Mouse (Mus musculus) brain, adult 2 months (tissue): ENCODE measurements around the gene Mlip.
"Not testable (repeated sequence)": the region's sequence is repeated elsewhere in the genome, so short reads cannot be mapped to it uniquely, and the experiment has no call there.

Source experiments
- DNase-seq: peaks from one replicate; pipeline ENCODE4 v3.0.0; 2011; ENCODE audit warnings: low read depth, low spot score

Gene Mlip

DNA sequence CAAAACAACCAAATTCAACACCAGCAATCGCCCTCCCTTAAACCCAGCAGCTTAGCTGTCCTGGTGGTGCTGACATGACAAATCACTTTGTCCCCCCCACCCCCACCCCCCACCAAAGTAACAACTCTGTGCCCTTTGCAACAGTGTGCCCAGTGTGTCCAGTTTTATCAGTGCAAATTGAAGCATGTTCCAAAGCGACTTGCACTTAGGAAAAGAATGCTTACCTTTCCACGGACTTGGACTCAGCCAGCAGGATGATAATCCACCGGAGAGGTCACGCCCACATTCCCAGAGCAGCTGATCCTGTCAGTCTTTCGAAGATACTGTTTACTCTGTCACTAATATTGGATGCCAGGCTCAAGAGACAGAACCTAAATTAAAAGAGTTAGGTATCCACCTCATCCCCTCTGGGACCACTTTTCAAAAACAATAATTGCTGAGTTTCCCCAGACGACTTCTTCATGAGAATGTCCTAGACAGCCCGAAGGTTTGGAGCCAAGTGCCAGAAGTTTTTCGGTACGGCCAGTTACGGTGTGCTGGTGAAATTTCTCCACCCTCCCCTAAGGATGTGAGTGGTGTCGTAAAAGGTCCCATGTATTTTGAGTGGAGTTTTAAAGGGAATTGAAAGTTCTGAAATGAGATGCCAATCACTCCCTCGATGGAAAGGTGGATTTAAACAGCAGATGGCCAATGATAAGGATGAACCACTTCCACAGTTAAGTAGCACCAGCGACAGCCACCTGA lies at the start of gene Mlip:
Gene Mlip, minus strand, starts transcription at position 538 of the 744 bp plus-strand sequence.
- DNase-seq: no peak

DNA sequence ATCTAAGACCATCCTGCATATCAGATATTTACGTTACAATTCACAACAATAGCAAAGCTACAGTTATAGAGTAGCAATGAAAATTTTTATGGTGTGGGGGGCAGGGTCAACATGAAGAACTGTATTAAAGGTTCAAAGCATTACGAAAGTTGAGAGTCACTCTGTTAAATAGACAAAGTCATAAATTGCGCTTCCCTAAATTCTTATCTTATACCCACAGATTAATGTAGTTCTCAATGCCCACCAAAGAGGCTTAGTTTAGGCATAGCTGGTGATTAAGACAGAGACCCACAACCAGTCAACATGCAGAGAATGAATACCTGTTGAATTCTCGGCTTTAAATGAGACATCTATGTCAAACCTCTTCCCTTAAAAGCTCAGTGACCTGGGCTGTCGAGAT lies 47.0 kb upstream of the Mlip start:
- DNase-seq: no peak

DNA sequence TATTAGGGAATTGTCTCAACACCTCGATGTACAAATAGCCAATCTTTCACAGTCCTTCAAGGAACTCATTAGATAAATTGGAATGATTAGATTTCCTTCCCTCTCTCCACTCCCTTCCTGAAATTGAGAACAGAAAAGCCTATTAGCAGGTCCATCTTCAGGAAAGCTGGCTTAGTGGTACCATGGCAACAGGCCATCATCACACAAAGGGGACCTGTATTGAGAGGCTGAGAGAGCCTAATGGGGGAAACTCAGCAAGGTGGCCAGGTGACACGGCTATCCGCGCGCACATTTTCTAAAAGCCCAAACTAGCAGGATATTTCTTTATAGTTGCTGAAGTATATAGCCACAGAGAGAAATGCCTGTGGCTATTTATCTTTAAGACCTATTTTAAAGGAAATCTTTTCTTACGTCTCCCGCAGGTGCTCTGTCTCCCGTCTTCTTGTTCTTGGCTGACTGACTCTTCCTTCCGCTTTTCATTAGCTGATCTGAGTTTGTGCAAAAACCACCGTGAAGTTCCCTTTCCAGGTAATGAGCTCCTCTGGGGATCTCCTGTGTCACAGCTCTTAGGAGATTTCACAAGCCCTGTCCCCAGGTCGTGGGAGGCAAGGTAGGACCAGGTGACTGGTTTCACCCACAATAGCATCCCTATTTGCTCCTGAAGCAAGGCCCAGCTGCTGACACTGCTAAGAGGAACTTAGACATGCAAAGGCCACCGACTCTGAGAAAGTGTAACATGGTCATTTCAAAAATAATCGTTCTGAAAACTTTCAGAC lies 46.3 kb upstream of the Mlip start:
- DNase-seq: no peak

DNA sequence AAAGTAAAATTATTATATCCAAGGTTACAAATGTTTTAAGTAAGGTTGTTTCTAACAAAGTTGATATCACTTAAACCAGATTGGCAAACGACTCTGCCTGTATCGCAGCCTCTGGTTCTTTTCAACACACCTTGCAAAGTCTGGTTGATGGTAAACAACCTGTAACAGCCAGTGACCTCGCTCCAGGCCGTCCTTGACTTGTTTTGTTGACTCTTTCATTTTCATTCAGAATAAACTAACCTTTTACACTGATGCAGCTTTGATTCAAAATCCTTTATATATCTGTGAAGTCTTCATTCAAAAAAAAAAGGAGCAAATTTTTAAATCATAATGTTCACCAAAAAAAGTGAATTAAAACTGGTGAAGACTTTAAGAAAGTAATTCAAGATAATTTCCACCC lies 44.3 kb upstream of the Mlip start:
- no peak for DNase-seq

GRCm38 (mm10) chr9:77391248-77391647 lies 38.5 kb upstream of the Mlip start:
- DNase-seq: no peak

DNA sequence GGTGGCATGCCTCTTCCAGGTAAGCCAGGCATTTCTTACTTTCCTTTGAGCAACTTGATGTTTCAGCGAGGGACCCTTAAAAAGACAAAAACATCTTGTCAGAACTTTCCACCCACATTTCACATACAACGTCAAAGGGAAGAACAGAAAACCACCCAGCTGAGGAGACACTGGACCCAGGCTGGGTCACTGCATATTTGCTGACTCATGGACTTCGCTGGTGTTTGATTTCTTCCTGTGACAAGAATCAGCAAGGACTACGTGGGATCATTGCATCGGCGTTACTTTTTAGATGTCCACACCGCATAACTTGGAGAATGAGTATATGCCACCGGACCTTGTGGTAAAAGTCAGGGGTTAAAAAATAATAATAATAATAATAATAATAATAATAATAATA lies 36.2 kb upstream of the Mlip start:
- DNase-seq: no peak

DNA sequence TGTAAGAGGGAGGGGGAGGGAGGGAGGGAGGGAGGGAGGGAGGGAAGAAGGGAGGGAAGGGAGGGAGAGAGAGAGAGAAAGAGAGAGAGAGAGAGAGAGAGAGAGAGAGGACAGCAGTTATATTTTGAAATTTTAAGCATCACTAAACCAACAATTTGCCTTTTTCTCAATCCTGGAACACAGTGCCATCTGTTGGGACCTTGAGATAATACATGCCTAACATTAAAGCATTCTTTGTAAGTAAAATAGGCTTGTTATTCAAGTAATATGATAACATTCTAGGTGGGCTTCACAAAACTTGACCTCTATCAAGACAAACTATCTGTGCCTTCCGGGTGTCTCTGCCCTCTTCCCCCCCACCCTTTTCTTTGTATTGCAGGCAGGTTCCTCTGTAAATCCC lies 34.0 kb upstream of the Mlip start:
- peak; percentile 58 for DNase-seq

DNA sequence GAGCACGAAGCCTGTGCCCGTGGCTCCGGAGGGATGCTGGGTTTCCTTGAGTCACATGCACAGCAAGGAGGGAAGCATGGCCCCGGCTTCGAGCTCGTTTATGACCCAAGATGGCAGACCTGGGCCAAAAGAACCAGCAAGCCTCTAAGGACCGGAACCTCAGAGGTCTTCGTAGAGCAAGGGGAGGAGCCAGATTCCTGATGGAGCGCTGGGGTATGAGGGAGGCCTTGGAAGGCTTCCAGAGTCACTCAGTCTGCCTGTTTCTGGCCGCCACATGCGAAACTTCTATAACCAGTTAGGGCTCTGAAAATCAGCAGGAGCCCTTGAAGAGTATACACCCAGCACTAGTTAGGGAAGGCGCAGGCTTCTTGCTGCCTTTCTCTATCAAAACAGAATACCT lies 32.8 kb upstream of the Mlip start:
- DNase-seq: no peak

- no peak for DNase-seq
Measured at GRCm38 (mm10) chr9:77384651-77385050, 31.9 kb upstream of the Mlip start.

DNA sequence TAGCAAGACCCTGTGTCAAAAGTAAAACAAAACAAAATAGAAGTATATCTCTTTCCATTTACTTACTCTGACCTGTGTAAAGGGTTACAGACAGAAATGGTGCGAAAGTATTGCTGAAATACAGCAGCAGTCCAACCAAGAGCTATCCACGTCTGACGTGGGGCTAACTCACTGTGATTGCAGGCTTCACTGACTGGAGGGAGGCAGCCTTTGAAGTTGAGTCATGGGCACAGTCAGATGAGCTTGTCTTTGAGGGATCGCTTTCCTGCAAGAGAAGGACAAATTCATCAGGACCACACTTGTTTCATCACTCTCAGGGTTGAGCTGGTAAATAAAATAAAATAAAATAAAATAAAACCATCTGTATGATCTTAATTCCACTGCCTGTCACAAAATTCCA lies 31.2 kb upstream of the Mlip start:
- no peak for DNase-seq

DNA sequence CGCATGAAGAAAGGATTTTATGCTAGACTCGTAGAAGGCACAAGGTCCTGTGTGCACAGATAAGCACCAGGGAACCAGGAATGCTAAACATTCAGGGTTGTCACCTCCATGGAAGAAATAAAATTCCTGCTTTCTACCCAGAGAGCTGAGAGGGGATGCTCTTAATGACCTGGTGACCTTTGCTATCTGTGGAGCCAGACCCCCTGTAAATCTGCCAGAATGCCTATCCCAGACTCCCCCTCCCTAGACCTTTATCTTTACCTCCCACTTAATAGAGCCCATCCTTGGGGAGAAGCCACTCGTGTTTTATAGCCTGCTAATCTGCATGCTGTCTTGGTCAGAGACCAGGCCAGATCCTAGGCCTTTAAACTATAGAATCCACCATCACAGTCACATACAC lies 29.7 kb upstream of the Mlip start:
- DNase-seq: no peak

- DNase-seq: peak; percentile 66
Measured at GRCm38 (mm10) chr9:77381565-77381964, 28.8 kb upstream of the Mlip start.

GRCm38 (mm10) chr9:77379625-77380024 lies 26.9 kb upstream of the Mlip start:
- peak; percentile 77 for DNase-seq

DNA sequence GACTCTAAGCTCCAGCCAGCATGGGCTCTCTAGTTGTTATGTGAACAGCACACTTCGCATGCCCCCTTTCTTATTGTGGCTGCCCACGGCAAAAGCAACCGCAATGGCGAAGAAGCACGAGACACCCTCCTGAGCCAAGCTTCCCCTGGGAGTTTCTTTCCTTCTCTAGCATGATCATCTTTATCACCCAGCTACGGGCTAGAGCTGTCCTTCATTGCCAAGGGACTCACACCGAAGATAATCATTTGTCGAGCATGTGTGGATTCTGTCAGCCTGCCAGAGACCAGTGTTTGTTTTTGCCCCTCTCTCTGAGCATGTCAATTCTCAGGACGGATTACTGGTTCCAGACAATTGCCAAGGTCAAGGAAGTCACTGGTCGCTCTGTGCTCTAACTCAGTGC lies 24.9 kb upstream of the Mlip start:
- DNase-seq: no peak

- peak; percentile 42 for DNase-seq
Measured at GRCm38 (mm10) chr9:77377082-77377481, 24.3 kb upstream of the Mlip start.

DNA sequence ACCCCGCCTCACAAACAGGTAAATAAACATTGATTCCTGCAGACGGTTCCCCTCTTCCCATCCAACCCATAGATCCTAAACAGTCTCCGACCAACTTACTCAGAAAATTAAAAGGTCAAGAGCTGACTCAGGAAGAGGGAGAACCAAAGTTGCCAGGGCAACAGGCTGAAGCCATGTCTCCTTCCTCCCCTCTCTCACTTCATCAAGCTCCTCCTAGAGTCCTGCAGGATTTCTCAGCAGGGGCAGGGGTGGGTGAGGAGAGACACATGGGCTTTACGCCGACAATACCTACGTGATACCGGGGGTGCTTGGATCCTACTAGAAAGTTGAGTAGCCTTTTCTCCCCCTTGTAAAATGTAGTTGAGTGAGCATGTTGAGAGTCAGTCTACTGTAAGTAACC lies 23.8 kb upstream of the Mlip start:
- no peak for DNase-seq

DNA sequence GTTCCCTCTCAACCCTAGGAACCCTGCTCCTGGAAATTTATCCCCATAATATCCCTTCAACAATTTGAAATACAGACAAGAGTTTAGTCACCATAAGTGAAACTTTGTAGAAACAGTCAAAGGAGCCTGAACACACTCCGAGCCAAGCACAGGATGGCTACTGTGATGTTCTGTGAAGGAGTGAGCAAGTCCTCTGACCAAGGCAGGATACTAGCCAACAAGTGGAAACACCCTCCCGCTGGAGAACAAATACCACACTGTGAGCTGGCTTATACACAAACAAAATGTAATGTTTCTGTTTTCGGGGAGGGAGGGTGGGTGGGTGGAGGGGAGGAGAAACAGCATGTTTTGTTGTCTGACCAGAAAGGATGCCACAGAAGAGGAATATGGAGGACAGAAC lies 17.9 kb upstream of the Mlip start:
- peak; percentile 63 for DNase-seq

- DNase-seq: peak; percentile 27
Measured at GRCm38 (mm10) chr9:77369262-77369661, 16.5 kb upstream of the Mlip start.

DNA sequence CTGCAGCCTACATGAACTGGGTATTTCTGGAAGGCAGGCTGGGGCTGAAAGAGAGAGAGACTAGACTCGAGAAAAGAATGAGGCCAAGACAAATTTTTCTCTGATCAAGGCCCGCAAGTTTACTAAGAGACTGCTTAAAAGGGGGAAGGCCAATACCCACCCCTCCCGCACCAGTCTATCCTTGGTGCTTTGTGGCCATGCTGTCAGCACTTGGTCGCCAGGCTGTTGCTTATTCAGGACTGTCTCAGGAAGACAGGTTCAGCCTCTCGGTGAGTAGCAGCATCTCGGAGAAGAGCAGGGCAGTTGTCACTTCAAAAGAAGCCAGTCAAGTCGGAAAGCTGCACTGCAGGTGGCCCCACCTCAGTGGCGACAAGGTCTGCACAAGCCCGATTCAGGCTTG lies 11.9 kb upstream of the Mlip start:
- not testable (repeated sequence) for DNase-seq

GRCm38 (mm10) chr9:77362906-77363305 lies 10.1 kb upstream of the Mlip start:
- no peak for DNase-seq

- no peak for DNase-seq
Measured at GRCm38 (mm10) chr9:77360654-77361053, 7.9 kb upstream of the Mlip start.

GRCm38 (mm10) chr9:77359278-77359973 lies 6.7 kb upstream of the Mlip start:
- no peak for DNase-seq

GRCm38 (mm10) chr9:77353942-77354341 lies 1.2 kb upstream of the Mlip start:
- no peak for DNase-seq
